Mouse (Mus musculus) central nervous system, embryonic 14 days (tissue): ENCODE results near the gene Tmcc2. TPM values are rescaled to one million over a fixed set of nuclear protein-coding genes. Genes with fewer than 3 reads are reported as not detected.

Experiments
- polyA plus RNA-seq: library from polyadenylated mRNA; depleted of rRNA; stranded (reverse); fragments of >200 nt; gene quantifications from 2 replicates; pipeline ENCODE4 v1.2.3, GENCODE M21; 2012; rRNA removed

Tmcc2 gene
- polyA plus RNA-seq = 42.0 and 45.1 TPM in 2 replicates

DNA sequence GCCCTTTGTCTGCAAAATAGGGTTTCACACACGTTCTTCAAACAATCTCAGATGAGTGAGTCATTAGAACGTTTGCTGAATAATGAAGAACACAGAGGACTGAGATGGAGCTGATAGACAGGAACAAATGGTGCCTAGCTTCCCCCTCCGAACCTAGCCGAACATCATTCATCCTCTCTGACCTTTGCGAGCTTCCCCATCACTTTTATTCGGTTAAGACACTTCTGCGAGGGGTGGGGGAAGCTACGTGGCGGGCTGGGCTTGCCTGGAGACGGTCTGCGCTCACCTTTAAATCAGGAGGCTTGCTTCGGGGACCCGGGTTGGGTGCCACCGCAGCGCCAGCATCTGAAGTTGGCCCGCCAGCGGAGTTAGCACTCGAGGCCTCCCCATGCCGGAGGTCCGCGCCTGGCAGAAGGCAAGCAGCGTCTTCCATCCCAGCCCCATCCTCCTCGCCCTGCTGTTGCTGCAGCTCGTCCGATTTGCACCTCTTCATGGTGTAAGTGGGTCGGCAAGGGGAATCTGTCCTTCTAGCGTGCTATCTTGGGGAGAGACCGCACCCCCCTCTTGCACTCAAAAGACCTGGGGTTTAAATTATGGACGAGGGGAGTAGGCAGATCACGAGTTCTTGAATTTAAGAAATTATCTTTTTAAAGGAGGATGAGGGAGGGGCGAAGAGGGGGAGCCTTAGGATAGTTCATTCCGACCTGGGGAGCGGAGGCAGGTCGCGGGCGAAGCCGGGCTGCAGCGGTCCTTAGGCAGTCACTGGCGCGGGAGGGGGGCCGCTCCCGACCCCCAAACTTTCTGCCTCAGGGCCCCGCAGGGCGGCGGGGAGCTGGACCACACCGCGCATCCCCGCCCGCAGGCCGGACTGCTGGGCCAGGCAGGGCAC is at the start of gene Tmcc2:
Gene Tmcc2 (minus strand): TSS at position 591 of the 889 bp plus-strand sequence.

DNA sequence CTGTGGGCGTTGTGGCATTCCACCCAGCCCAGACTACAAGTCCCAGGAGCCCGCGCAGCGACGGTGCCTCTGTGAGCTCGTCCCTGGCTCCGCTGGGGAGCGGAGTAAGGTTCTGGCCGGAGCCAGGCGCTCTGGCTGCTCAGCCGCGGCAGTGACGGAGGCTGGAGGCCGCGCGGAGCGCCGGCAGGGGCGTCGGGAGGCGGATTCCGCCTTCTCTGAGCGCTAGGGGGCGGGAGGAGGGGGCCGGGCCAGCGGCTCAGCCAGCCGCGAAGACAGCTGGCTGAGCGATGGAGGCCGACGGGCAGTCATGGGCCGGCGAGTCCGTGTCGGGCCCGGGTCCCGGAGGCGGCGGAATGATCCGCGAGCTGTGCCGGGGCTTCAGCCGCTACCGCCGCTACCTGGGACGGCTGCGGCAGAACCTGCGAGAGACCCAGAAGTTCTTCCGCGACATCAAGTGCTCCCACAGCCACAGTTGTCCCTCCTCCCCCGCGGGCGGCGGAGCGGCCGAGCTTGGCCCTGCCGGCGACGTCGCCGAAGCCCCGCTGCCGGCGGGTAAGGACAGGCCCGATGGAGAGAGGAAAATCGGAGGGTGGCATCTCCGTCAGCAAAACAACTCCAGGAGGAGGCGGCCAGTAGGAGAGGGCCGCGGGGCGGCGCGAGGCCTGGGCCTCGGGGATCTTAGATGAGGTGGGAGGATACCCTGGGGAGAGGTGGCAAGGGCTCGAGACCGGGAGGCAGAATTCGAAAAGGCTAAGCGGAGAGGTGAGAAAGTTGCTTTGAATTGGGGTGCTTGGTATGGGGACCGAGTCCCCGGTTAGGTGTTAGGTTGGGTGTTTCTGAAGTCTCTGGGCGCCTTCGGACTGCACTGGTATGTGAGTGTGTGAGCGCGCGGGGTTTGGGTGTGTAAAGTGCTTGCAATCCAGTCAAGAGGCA is 26.5 kb upstream of the Tmcc2 start, which contains the start of gene Dstyk:
Gene Dstyk (plus strand): TSS at position 237 of the 933 bp plus-strand sequence.

DNA sequence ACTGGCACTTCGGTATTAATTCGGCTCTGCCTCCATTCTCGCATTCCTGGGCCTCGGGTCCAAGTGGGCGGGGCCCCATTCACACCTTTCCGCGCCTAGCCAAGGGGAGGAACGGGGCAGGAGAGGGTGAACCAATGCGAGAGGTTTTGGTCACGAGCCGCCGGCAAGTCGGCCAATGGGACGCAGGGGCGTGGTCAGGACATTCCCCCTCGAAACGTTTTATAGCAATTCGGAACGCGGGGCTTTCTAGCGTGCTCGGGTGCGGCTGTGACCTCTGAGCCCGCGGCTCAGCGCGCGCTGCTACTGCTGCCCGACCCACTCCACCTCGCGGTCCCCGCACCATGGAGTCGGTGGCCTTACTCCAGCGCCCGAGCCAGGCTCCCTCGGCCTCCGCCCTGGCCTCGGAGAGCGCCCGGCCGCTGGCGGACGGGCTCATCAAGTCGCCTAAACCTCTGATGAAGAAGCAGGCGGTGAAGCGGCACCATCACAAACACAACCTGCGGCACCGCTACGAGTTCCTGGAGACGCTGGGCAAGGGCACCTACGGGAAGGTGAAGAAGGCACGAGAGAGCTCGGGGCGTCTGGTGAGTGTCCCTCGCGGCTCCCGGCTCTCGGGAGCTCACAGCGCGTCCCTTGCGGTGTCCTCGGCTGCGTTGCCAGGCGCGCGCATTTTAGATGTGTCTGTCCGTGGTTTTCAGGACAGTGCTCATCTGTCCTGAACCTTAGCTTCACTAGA is 75.0 kb downstream of the Tmcc2 start, which contains the start of gene Nuak2:
Gene Nuak2 (plus strand): TSS at position 238 of the 736 bp plus-strand sequence.

Other genes with a start within 250 kb of the Tmcc2 start
- gene Lemd1, start 199.8 kb downstream of the Tmcc2 start, polyA plus RNA-seq = 17.9 and 25.1 TPM in 2 replicates
- gene AC124108.1, start 199.8 kb downstream of the Tmcc2 start, polyA plus RNA-seq = 15.0 and 18.1 TPM in 2 replicates
- gene Gm10188, start 161.5 kb downstream of the Tmcc2 start, polyA plus RNA-seq = not detected in 2 replicates
- 4.6 and 5.0 TPM in 2 replicates for gene Klhdc8a, start 92.7 kb downstream of the Tmcc2 start, polyA plus RNA-seq
- 19.3 and 19.9 TPM in 2 replicates for gene Nuak2, start 75.2 kb downstream of the Tmcc2 start, polyA plus RNA-seq
- 13.2 and 14.1 TPM in 2 replicates for gene Dstyk, start 26.3 kb upstream of the Tmcc2 start, polyA plus RNA-seq
- gene Rbbp5, start 86.1 kb upstream of the Tmcc2 start, polyA plus RNA-seq = 48.7 and 52.2 TPM in 2 replicates
- 1.9 and 2.5 TPM in 2 replicates for gene Tmem81, start 114.9 kb upstream of the Tmcc2 start, polyA plus RNA-seq
- 75.5 and 115 TPM in 2 replicates for gene Cntn2, start 152.0 kb upstream of the Tmcc2 start, polyA plus RNA-seq